In genomic region chr2:79459061-79460045, GRCm38 (mm10) we compare ENCODE assay signal across 9 mouse cellular contexts. TPM values are rescaled to one million over a fixed set of nuclear protein-coding genes. Genes with fewer than 3 reads are reported as not detected.
DNase-seq lines count a peak whose midpoint lies in the region; ATAC-seq and TF ChIP-seq lines count a peak whose summit lies in the region.
"Had no signal": no experiment of that assay in that cellular context is flagged by ENCODE, and none has a peak within 500 bp of the region (broad histone marks: within the 10 kb centered on the region; RNA-seq: fewer than 3 reads in every experiment).

No protein-coding gene starts in this region.

- peak; percentile 17 for DNase-seq in R1 (ENCODE audit: low read depth, low spot score)
- peak; percentile 72 to 80 for DNase-seq in cerebellum, adult 18-20 months
- DNase-seq in forebrain, embryonic 14.5 days (ENCODE audit: low spot score) = peak; percentile 27
- DNase-seq in midbrain, embryonic 14.5 days = peak; percentile 77
- no peak for DNase-seq in spleen, postnatal 4 days (ENCODE audit: low spot score in 2 of 2)
- no peak for DNase-seq in thymus, adult 2 months

- TF ChIP-seq CTCF in thymus, adult 2 months (IDR thresholded peaks at IDR 0.05; ENCODE audit: borderline replicate concordance, control insufficient read depth, extremely low read depth, insufficient read depth, low read length, poor library complexity) = no peak

- peaks cover 23% of the 10 kb centered on the region for H3K4me1 ChIP-seq in forebrain, embryonic 14.5 days (ENCODE audit: control insufficient read depth, insufficient read depth, low read length)
- H3K4me1 ChIP-seq in midbrain, embryonic 14.5 days (ENCODE audit: control insufficient read depth, insufficient read depth, low read length) = peaks cover 17% of the 10 kb centered on the region
- no peaks in the 10 kb centered on the region for H3K4me1 ChIP-seq in thymus, adult 2 months (replicated peaks; ENCODE audit: control insufficient read depth, insufficient read depth, low read length)

- WGBS in forebrain, embryonic 14.5 days = under 1% methylated on average over 44 of the region's 44 CpGs
- 2% methylated on average over 44 of the region's 44 CpGs for whole genome bisulfite sequencing in midbrain, embryonic 14.5 days
- WGBS in thymus, adult 2 months = 11% methylated on average over 44 of the region's 44 CpGs

- no peaks in the 10 kb centered on the region for H3K9me3 ChIP-seq in forebrain, embryonic 14.5 days (replicated peaks; ENCODE audit: control insufficient read depth, low read length)
- no peaks in the 10 kb centered on the region for H3K9me3 ChIP-seq in midbrain, embryonic 14.5 days (ENCODE audit: control insufficient read depth, low read length)

- H3K9ac ChIP-seq in forebrain, embryonic 14.5 days (ENCODE audit: low read length) = peak overlapping the region; percentile 52
- H3K9ac ChIP-seq in midbrain, embryonic 14.5 days (replicated peaks; ENCODE audit: low read length) = peak overlapping the region; percentile 29
- H3K9ac ChIP-seq: liver, embryonic 14.5 days had no signal

- H3K27ac ChIP-seq in forebrain, embryonic 14.5 days (ENCODE audit: low read depth, low read length) = peak overlapping the region; percentile 84
- H3K27ac ChIP-seq in midbrain, embryonic 14.5 days (replicated peaks; ENCODE audit: low read depth, low read length) = peak overlapping the region; percentile 71
- no peak overlapping the region for H3K27ac ChIP-seq in thymus, adult 2 months (ENCODE audit: control insufficient read depth, insufficient read depth, low read length)
- H3K27ac ChIP-seq: liver, embryonic 14.5 days had no signal

- H3K4me2 ChIP-seq in forebrain, embryonic 14.5 days (ENCODE audit: low read length) = peak overlapping the region; percentile 43
- H3K4me2 ChIP-seq in midbrain, embryonic 14.5 days (ENCODE audit: low read length) = peak overlapping the region; percentile 51

- H3K36me3 ChIP-seq in forebrain, embryonic 14.5 days (ENCODE audit: control insufficient read depth, insufficient read depth, low read length) = no peaks in the 10 kb centered on the region
- H3K36me3 ChIP-seq in midbrain, embryonic 14.5 days (ENCODE audit: control insufficient read depth, insufficient read depth, low read length) = no peaks in the 10 kb centered on the region
- H3K36me3 ChIP-seq in thymus, adult 2 months (ENCODE audit: control insufficient read depth, insufficient read depth, low read length) = no peaks in the 10 kb centered on the region

- H3K4me3 ChIP-seq in forebrain, embryonic 14.5 days (ENCODE audit: low read depth, low read length) = peak overlapping the region; percentile 17
- 0 out of 2 replicates have a peak overlapping the region, but pooled peaks have one; percentile 7 for H3K4me3 ChIP-seq in midbrain, embryonic 14.5 days (replicated peaks; ENCODE audit: low read depth, low read length)
- no peak overlapping the region for H3K4me3 ChIP-seq in thymus, adult 2 months (ENCODE audit: control insufficient read depth, insufficient read depth, low read length)
- H3K4me3 ChIP-seq: erythroblast, embryonic 14.5 days had no signal

- H3K27me3 ChIP-seq in forebrain, embryonic 14.5 days (replicated peaks; ENCODE audit: control insufficient read depth, insufficient read depth, low read length) = peaks cover 40% of the 10 kb centered on the region
- peaks cover 23% of the 10 kb centered on the region for H3K27me3 ChIP-seq in midbrain, embryonic 14.5 days (ENCODE audit: control insufficient read depth, insufficient read depth, low read length)
- H3K27me3 ChIP-seq in thymus, adult 2 months (ENCODE audit: control insufficient read depth, insufficient read depth, low read length) = peaks cover 20% of the 10 kb centered on the region; the same call in 1 of the 2 replicates

- ATAC-seq in forebrain, embryonic 14.5 days = peak; percentile 7; the same call in 1 of the 2 replicates
- ATAC-seq in midbrain, embryonic 14.5 days (ENCODE audit: low FRiP score, low TSS enrichment) = no peak
- ATAC-seq in inflammation-experienced regulatory T-cells, adult 6 months = no peak

- no peak for TF ChIP-seq POLR2A in thymus, adult 2 months (IDR thresholded peaks at IDR 0.05; ENCODE audit: control insufficient read depth, extremely low read depth, insufficient read depth, low read length, poor library complexity)

RNA-seq across cellular contexts. Expression of gene Cerkl, which starts 2.8 kb away (rescaled TPM):
- polyA plus RNA-seq in forebrain, embryonic 14.5 days (2014; fragmentation: Nextera tagmentation; extraction: Ambion mirVana) = 1.1 and 2.0 TPM in 2 replicates
- polyA plus RNA-seq in midbrain, embryonic 14.5 days (2014; fragmentation: Nextera tagmentation; extraction: Ambion mirVana) = 1.1 and 3.3 TPM in 2 replicates
- polyA plus RNA-seq in inflammation-experienced regulatory T-cells, adult 6 months (2017; shearing (Covaris generic)) = 10 to 100 TPM; 30.4 to 52.7 (median 42.5) TPM
- polyA plus RNA-seq in thymus, adult 2 months (2012; rRNA removed) = 1.3 and 1.6 TPM in 2 replicates

RNA-seq across cellular contexts. Expression of gene Neurod1, which starts 2.8 kb away (rescaled TPM):
- 44.4 and 60.1 TPM in 2 replicates for polyA plus RNA-seq in forebrain, embryonic 14.5 days (2014; fragmentation: Nextera tagmentation; extraction: Ambion mirVana)
- polyA plus RNA-seq in midbrain, embryonic 14.5 days (2014; fragmentation: Nextera tagmentation; extraction: Ambion mirVana) = 37.0 and 40.2 TPM in 2 replicates
- polyA plus RNA-seq in inflammation-experienced regulatory T-cells, adult 6 months (2017; shearing (Covaris generic)) = not detected
- not detected in 2 replicates for polyA plus RNA-seq in thymus, adult 2 months (2012; rRNA removed)
- polyA plus RNA-seq: erythroblast, embryonic 14.5 days had no signal

Comparison
In these comparisons a context has a peak if more than half of its experiments do, and no peak if none do; other contexts are left out.
1. DNase-seq: peak in R1 (single experiment), cerebellum, adult 18-20 months (2 of 2), forebrain, embryonic 14.5 days (single experiment) and midbrain, embryonic 14.5 days (single experiment); none in spleen, postnatal 4 days (0 of 2) and thymus, adult 2 months (single experiment).
2. RNA of gene Neurod1, which starts 2.8 kb away (polyA plus RNA-seq): 44.4 to 60.1 TPM in forebrain, embryonic 14.5 days and 37.0 to 40.2 TPM in midbrain, embryonic 14.5 days; not detected in thymus, adult 2 months and not detected in inflammation-experienced regulatory T-cells, adult 6 months; every median in the first group is over 10 times any median in the second.